Mouse (Mus musculus): ENCODE measurements around the gene Gpc6.

The Gpc6 gene

GRCm38 (mm10) chr14:117796661-117797060 lies 871.5 kb downstream of the Gpc6 start:
- DNase-seq (ENCODE audit: low spot score): no peak

GRCm38 (mm10) chr14:117800399-117800798 lies 875.3 kb downstream of the Gpc6 start:
- DNase-seq (ENCODE audit: low spot score): no peak

GRCm38 (mm10) chr14:117807846-117808245 lies 882.7 kb downstream of the Gpc6 start:
- no peak for DNase-seq (ENCODE audit: low spot score)

- no peak for DNase-seq (ENCODE audit: low spot score)
Measured at GRCm38 (mm10) chr14:117808326-117808725, 883.2 kb downstream of the Gpc6 start.

- DNase-seq (ENCODE audit: low spot score): no peak
Measured at GRCm38 (mm10) chr14:117810321-117811270, 885.5 kb downstream of the Gpc6 start.

- DNase-seq (ENCODE audit: low spot score): no peak
Measured at GRCm38 (mm10) chr14:117813473-117813872, 888.4 kb downstream of the Gpc6 start.

- no peak for DNase-seq (ENCODE audit: low spot score)
Measured at GRCm38 (mm10) chr14:117816008-117816407, 890.9 kb downstream of the Gpc6 start.

- no peak for DNase-seq (ENCODE audit: low spot score)
Measured at GRCm38 (mm10) chr14:117816706-117817105, 891.6 kb downstream of the Gpc6 start.

GRCm38 (mm10) chr14:117817196-117817595 lies 892.1 kb downstream of the Gpc6 start:
- DNase-seq (ENCODE audit: low spot score): no peak

- no peak for DNase-seq (ENCODE audit: low spot score)
Measured at GRCm38 (mm10) chr14:117824491-117824890, 899.4 kb downstream of the Gpc6 start.

- no peak for DNase-seq (ENCODE audit: low spot score)
Measured at GRCm38 (mm10) chr14:117826294-117827046, 901.4 kb downstream of the Gpc6 start.

GRCm38 (mm10) chr14:117831267-117831666 lies 906.2 kb downstream of the Gpc6 start:
- DNase-seq (ENCODE audit: low spot score): no peak

GRCm38 (mm10) chr14:117831731-117832130 lies 906.6 kb downstream of the Gpc6 start:
- DNase-seq (ENCODE audit: low spot score): peak; percentile 40

- DNase-seq (ENCODE audit: low spot score): no peak
Measured at GRCm38 (mm10) chr14:117835506-117835905, 910.4 kb downstream of the Gpc6 start.

- no peak for DNase-seq (ENCODE audit: low spot score)
Measured at GRCm38 (mm10) chr14:117837021-117837420, 911.9 kb downstream of the Gpc6 start.

- DNase-seq (ENCODE audit: low spot score): no peak
Measured at GRCm38 (mm10) chr14:117837715-117838114, 912.6 kb downstream of the Gpc6 start.

GRCm38 (mm10) chr14:117841211-117841610 lies 916.1 kb downstream of the Gpc6 start:
- no peak for DNase-seq (ENCODE audit: low spot score)

- no peak for DNase-seq (ENCODE audit: low spot score)
Measured at GRCm38 (mm10) chr14:117841797-117842553, 916.9 kb downstream of the Gpc6 start.

GRCm38 (mm10) chr14:117849591-117850505 lies 924.7 kb downstream of the Gpc6 start:
- no peak for DNase-seq (ENCODE audit: low spot score)

- DNase-seq (ENCODE audit: low spot score): no peak
Measured at GRCm38 (mm10) chr14:117852266-117852665, 927.2 kb downstream of the Gpc6 start.

- no peak for DNase-seq (ENCODE audit: low spot score)
Measured at GRCm38 (mm10) chr14:117852842-117853241, 927.7 kb downstream of the Gpc6 start.
